8 mouse cellular contexts compared by ENCODE assay signal in the genomic region with DNA sequence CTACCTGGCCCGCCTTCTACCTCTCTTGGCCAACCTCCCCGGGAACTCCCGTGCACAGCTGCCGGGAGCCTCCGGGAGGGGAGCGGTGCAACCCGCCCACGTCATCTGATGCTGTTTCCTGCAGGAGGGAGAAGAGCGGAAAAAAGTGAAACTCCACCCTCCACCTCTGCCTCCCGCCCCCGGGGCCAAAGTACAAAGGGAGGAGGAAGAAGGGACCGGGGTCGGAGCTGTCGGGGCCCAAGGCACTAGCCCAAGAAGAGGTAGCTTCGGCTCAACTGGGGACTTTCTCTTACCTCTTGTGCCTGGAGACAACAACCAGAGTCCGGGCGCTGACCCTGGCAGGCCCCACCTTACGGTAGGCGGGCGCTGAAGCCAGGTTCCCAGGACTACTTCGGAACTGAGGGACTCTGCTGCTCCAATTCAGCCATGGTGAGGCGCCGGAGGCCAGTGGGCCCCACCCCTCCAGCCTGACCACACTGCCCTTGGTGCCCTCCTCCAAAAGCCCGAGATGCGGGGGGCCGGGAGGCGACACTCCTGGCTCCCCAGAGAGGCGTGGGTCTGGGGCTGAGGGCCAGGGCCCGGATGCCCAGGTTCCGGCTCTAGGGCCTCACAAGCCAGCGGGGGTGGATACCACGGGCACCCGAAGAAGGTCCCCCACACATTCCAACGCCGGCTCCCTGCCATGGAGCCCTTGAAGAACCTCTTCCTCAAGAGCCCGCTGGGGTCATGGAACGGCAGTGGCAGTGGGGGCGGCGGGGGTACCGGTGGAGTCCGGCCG. TPM values are rescaled to one million over a fixed set of nuclear protein-coding genes. Genes with fewer than 3 reads are reported as not detected.
DNase-seq lines count a peak whose midpoint lies in the region; ATAC-seq and TF ChIP-seq lines count a peak whose summit lies in the region.

No protein-coding gene starts in this region.

- 12% methylated on average over 42 of the region's 42 CpGs for WGBS in forebrain, embryonic 12.5 days
- WGBS in heart, embryonic 16.5 days = 5% methylated on average over 42 of the region's 42 CpGs
- WGBS in liver, embryonic 14.5 days (ENCODE audit: insufficient replicate concordance) = 4% methylated on average over 42 of the region's 42 CpGs
- WGBS in stomach, embryonic 15.5 days = 4% methylated on average over 42 of the region's 42 CpGs

- peak; percentile 33; the same call in 1 of the 2 replicates for ATAC-seq in forebrain, embryonic 12.5 days (ENCODE audit: low FRiP score)
- peak; percentile 57 for ATAC-seq in heart, embryonic 16.5 days (replicated peaks; ENCODE audit: extremely low read depth, insufficient read depth, low FRiP score)
- ATAC-seq in liver, embryonic 14.5 days (ENCODE audit: insufficient read depth) = peak; percentile 66
- peak; percentile 77 for ATAC-seq in stomach, embryonic 15.5 days (ENCODE audit: insufficient read depth, low FRiP score, low read depth)

- TF ChIP-seq CTCF in E14TG2a.4 (conservative IDR thresholded peaks at IDR 0.05; ENCODE audit: low read length) = no peak
- 0 out of 2 replicates have a peak, but pooled peaks have one; percentile 2 for TF ChIP-seq CTCF in liver, embryonic 14.5 days (IDR thresholded peaks at IDR 0.05; ENCODE audit: low read depth)

- H3K4me1 ChIP-seq in E14TG2a.4 (replicated peaks; ENCODE audit: low read depth, low read length) = peaks cover 73% of the 10 kb centered on the region
- H3K4me1 ChIP-seq in forebrain, embryonic 12.5 days = peaks cover 49% of the 10 kb centered on the region
- peaks cover 21% of the 10 kb centered on the region for H3K4me1 ChIP-seq in heart, embryonic 16.5 days (ENCODE audit: control insufficient read depth, insufficient read depth, low read length)
- peaks cover 17 to 19% of the 10 kb centered on the region in 2 experiments for H3K4me1 ChIP-seq in liver, embryonic 14.5 days (replicated peaks; ENCODE audit: control insufficient read depth in 2 of 2, insufficient read depth in 2 of 2, low read length in 1 of 2)
- peaks cover 51% of the 10 kb centered on the region for H3K4me1 ChIP-seq in stomach, embryonic 15.5 days

- peak overlapping the region; percentile 89 for H3K9ac ChIP-seq in forebrain, embryonic 12.5 days
- H3K9ac ChIP-seq in heart, embryonic 16.5 days (ENCODE audit: low read length) = peak overlapping the region; percentile 88
- peak overlapping the region; percentile 92 for H3K9ac ChIP-seq in liver, embryonic 14.5 days (replicated peaks)
- peak overlapping the region; percentile 70 for H3K9ac ChIP-seq in stomach, embryonic 15.5 days

- no peaks in the 10 kb centered on the region for H3K9me3 ChIP-seq in E14TG2a.4 (ENCODE audit: low read length)
- no peaks in the 10 kb centered on the region for H3K9me3 ChIP-seq in forebrain, embryonic 12.5 days
- no peaks in the 10 kb centered on the region for H3K9me3 ChIP-seq in heart, embryonic 16.5 days (replicated peaks; ENCODE audit: control insufficient read depth, low read length)
- no peaks in the 10 kb centered on the region for H3K9me3 ChIP-seq in liver, embryonic 14.5 days (ENCODE audit: control insufficient read depth, low read length)
- no peaks in the 10 kb centered on the region for H3K9me3 ChIP-seq in stomach, embryonic 15.5 days

- H3K36me3 ChIP-seq in E14TG2a.4 (ENCODE audit: insufficient read depth, low read length) = peaks cover 66% of the 10 kb centered on the region
- peaks cover 48% of the 10 kb centered on the region for H3K36me3 ChIP-seq in forebrain, embryonic 12.5 days (replicated peaks)
- peaks cover 20% of the 10 kb centered on the region for H3K36me3 ChIP-seq in heart, embryonic 16.5 days (ENCODE audit: control insufficient read depth, insufficient read depth)
- peaks cover 27% of the 10 kb centered on the region for H3K36me3 ChIP-seq in liver, embryonic 14.5 days (replicated peaks; ENCODE audit: control insufficient read depth, insufficient read depth, low read depth)
- peaks cover 34% of the 10 kb centered on the region for H3K36me3 ChIP-seq in stomach, embryonic 15.5 days

- H3K4me2 ChIP-seq in forebrain, embryonic 12.5 days = peak overlapping the region; percentile 99
- H3K4me2 ChIP-seq in heart, embryonic 16.5 days (ENCODE audit: low read depth, low read length) = peak overlapping the region; percentile 99
- H3K4me2 ChIP-seq in liver, embryonic 14.5 days (ENCODE audit: low read depth) = peak overlapping the region; percentile 100
- H3K4me2 ChIP-seq in stomach, embryonic 15.5 days = peak overlapping the region; percentile 99

- H3K27me3 ChIP-seq in E14TG2a.4 (ENCODE audit: insufficient read depth, low read length) = peaks cover 5% of the 10 kb centered on the region
- peaks cover 5% of the 10 kb centered on the region; the same call in 1 of the 2 replicates for H3K27me3 ChIP-seq in forebrain, embryonic 12.5 days
- H3K27me3 ChIP-seq in heart, embryonic 16.5 days (ENCODE audit: control insufficient read depth, insufficient read depth, low read length) = no peaks in the 10 kb centered on the region
- no peaks in the 10 kb centered on the region for H3K27me3 ChIP-seq in liver, embryonic 14.5 days (ENCODE audit: control insufficient read depth, insufficient read depth, low read length)
- no peaks in the 10 kb centered on the region for H3K27me3 ChIP-seq in stomach, embryonic 15.5 days (replicated peaks)

- H3K27ac ChIP-seq in forebrain, embryonic 12.5 days = peak overlapping the region; percentile 91
- H3K27ac ChIP-seq in heart, embryonic 16.5 days (ENCODE audit: low read length) = peak overlapping the region; percentile 94
- H3K27ac ChIP-seq in liver, embryonic 14.5 days = peak overlapping the region; percentile 91
- peak overlapping the region; percentile 95 for H3K27ac ChIP-seq in stomach, embryonic 15.5 days

- peak overlapping the region; percentile 96 for H3K4me3 ChIP-seq in E14TG2a.4 (replicated peaks; ENCODE audit: low read length)
- H3K4me3 ChIP-seq in forebrain, embryonic 12.5 days (replicated peaks) = peak overlapping the region; percentile 89
- peak overlapping the region; percentile 77 for H3K4me3 ChIP-seq in heart, embryonic 16.5 days (ENCODE audit: low read length)
- peak overlapping the region; percentile 93 to 98 for H3K4me3 ChIP-seq in liver, embryonic 14.5 days (ENCODE audit: insufficient read depth in 1 of 2, low read depth in 2 of 2, low read length in 2 of 2)
- H3K4me3 ChIP-seq in stomach, embryonic 15.5 days (replicated peaks) = peak overlapping the region; percentile 97

- DNase-seq in c-Kit-positive CD71-positive TER-119-positive erythroid progenitor cells, embryonic 14.5 days (ENCODE audit: low spot score) = peak; percentile 85
- peak; percentile 92 to 97 for DNase-seq in kidney, postnatal 25 days
- DNase-seq in liver, embryonic 14.5 days (ENCODE audit: low read depth in 3 of 3, low spot score in 3 of 3) = peak; percentile 81 to 87 (median 82)
- peak; percentile 74 for DNase-seq in neural tube, embryonic 10.5 days (ENCODE audit: extremely low spot score, low spot score)

- no peak; the same call in 1 of the 2 replicates for TF ChIP-seq EP300 in liver, embryonic 14.5 days (IDR thresholded peaks at IDR 0.05; ENCODE audit: low read depth)

RNA-seq across cellular contexts. Expression of gene Pcnx3, which starts 1.0 kb away (rescaled TPM):
- 32.4 and 35.1 TPM in 2 replicates for polyA plus RNA-seq in forebrain, embryonic 12.5 days (2016; fragmentation: Nextera tagmentation; extraction: Ambion mirVana)
- 11.5 and 13.4 TPM in 2 replicates for polyA plus RNA-seq in heart, embryonic 16.5 days (2015; fragmentation: Nextera tagmentation; extraction: Ambion mirVana)
- polyA plus RNA-seq in liver, embryonic 14.5 days (2012; rRNA removed) = 19.8 and 25.9 TPM in 2 replicates
- polyA plus RNA-seq in liver, embryonic 14.5 days (2014; fragmentation: Nextera tagmentation; extraction: Ambion mirVana) = 9.1 and 9.8 TPM in 2 replicates
- polyA plus RNA-seq in stomach, embryonic 15.5 days (2015; fragmentation: Nextera tagmentation; extraction: Ambion mirVana) = 17.7 and 19.3 TPM in 2 replicates

RNA-seq across cellular contexts. Expression of gene Map3k11, which starts 1.2 kb away (rescaled TPM):
- 19.2 and 22.2 TPM in 2 replicates for polyA plus RNA-seq in forebrain, embryonic 12.5 days (2016; fragmentation: Nextera tagmentation; extraction: Ambion mirVana)
- polyA plus RNA-seq in heart, embryonic 16.5 days (2015; fragmentation: Nextera tagmentation; extraction: Ambion mirVana) = 24.4 and 26.8 TPM in 2 replicates
- 13.7 and 14.5 TPM in 2 replicates for polyA plus RNA-seq in liver, embryonic 14.5 days (2012; rRNA removed)
- 9.1 and 10.8 TPM in 2 replicates for polyA plus RNA-seq in liver, embryonic 14.5 days (2014; fragmentation: Nextera tagmentation; extraction: Ambion mirVana)
- polyA plus RNA-seq in stomach, embryonic 15.5 days (2015; fragmentation: Nextera tagmentation; extraction: Ambion mirVana) = 27.7 and 32.3 TPM in 2 replicates

RNA-seq across cellular contexts. Expression of gene Kcnk7, which starts 14.4 kb away (rescaled TPM):
- polyA plus RNA-seq in forebrain, embryonic 12.5 days (2016; fragmentation: Nextera tagmentation; extraction: Ambion mirVana) = 0.29 TPM in 1 of 2 replicates, not detected in the other
- polyA plus RNA-seq in heart, embryonic 16.5 days (2015; fragmentation: Nextera tagmentation; extraction: Ambion mirVana) = 0.18 and 0.24 TPM in 2 replicates
- polyA plus RNA-seq in liver, embryonic 14.5 days (2012; rRNA removed) = 0.04 TPM in 1 of 2 replicates, not detected in the other
- 0.17 and 0.27 TPM in 2 replicates for polyA plus RNA-seq in liver, embryonic 14.5 days (2014; fragmentation: Nextera tagmentation; extraction: Ambion mirVana)
- 0.52 and 1.3 TPM in 2 replicates for polyA plus RNA-seq in stomach, embryonic 15.5 days (2015; fragmentation: Nextera tagmentation; extraction: Ambion mirVana)

RNA-seq across cellular contexts. Expression of gene Sipa1, which starts 26.2 kb away (rescaled TPM):
- polyA plus RNA-seq in forebrain, embryonic 12.5 days (2016; fragmentation: Nextera tagmentation; extraction: Ambion mirVana) = 16.3 and 16.8 TPM in 2 replicates
- 23.5 and 24.9 TPM in 2 replicates for polyA plus RNA-seq in heart, embryonic 16.5 days (2015; fragmentation: Nextera tagmentation; extraction: Ambion mirVana)
- 27.5 and 33.2 TPM in 2 replicates for polyA plus RNA-seq in liver, embryonic 14.5 days (2012; rRNA removed)
- polyA plus RNA-seq in liver, embryonic 14.5 days (2014; fragmentation: Nextera tagmentation; extraction: Ambion mirVana) = 14.3 and 18.9 TPM in 2 replicates
- 28.7 and 28.8 TPM in 2 replicates for polyA plus RNA-seq in stomach, embryonic 15.5 days (2015; fragmentation: Nextera tagmentation; extraction: Ambion mirVana)

RNA-seq across cellular contexts. Expression of gene Ehbp1l1, which starts 36.4 kb away (rescaled TPM):
- 6.1 and 6.7 TPM in 2 replicates for polyA plus RNA-seq in forebrain, embryonic 12.5 days (2016; fragmentation: Nextera tagmentation; extraction: Ambion mirVana)
- 92.3 and 97.5 TPM in 2 replicates for polyA plus RNA-seq in heart, embryonic 16.5 days (2015; fragmentation: Nextera tagmentation; extraction: Ambion mirVana)
- polyA plus RNA-seq in liver, embryonic 14.5 days (2012; rRNA removed) = 70.8 and 95.5 TPM in 2 replicates
- 66.0 and 76.7 TPM in 2 replicates for polyA plus RNA-seq in liver, embryonic 14.5 days (2014; fragmentation: Nextera tagmentation; extraction: Ambion mirVana)
- polyA plus RNA-seq in stomach, embryonic 15.5 days (2015; fragmentation: Nextera tagmentation; extraction: Ambion mirVana) = 45.0 and 50.0 TPM in 2 replicates

Comparison
In these comparisons a context has a peak if more than half of its experiments do, and no peak if none do; other contexts are left out.
1. Peak in every context shown above with its lines: DNase-seq, ATAC-seq, H3K4me3 ChIP-seq and H3K27ac ChIP-seq.